Mouse (Mus musculus): Measurements from ENCODE around the gene Nubp2. TPM values are rescaled to one million over a fixed set of nuclear protein-coding genes. Genes with fewer than 3 reads are reported as not detected.

Nubp2 gene
- total and polyA plus RNA-seq, 3 experiments = 70.9 to 124 (median 89.1) TPM

GRCm38 (mm10) chr17:24847386-24847785 lies 38.8 kb downstream of the Nubp2 start:
- no peak overlapping the region for H3K9ac ChIP-seq (ENCODE audit: insufficient read depth, low read depth)
- peaks cover 0 to 5% of the 10 kb centered on the region in 2 experiments for H3K36me3 ChIP-seq (replicated peaks in 1 of 2; ENCODE audit: control insufficient read depth in 1 of 2, insufficient read depth in 1 of 2, low read length in 1 of 2)
- H3K79me2 ChIP-seq (replicated peaks; ENCODE audit: control insufficient read depth, extremely low read depth, insufficient read depth, poor library complexity, severe bottlenecking) = no peaks in the 10 kb centered on the region
- dilution Hi-C loops (cut with MboI; ENCODE audit: extremely low pct_ligation_motif_present, extremely low pct_unique_long_range_greater_than_20kb, low sequenced_read_pairs) = no loop called here
- DNase-seq (ENCODE audit: extremely low read depth) = no peak
- TF ChIP-seq USF2 (conservative IDR thresholded peaks at IDR 0.05; ENCODE audit: low read depth, low read length) = no peak
- no peak for TF ChIP-seq IRF4 (IDR thresholded peaks at IDR 0.05; ENCODE audit: low read depth, low read length)
- TF ChIP-seq ZC3H11A (IDR thresholded peaks at IDR 0.05; ENCODE audit: low read depth, low read length) = no peak
- TF ChIP-seq ZNF384 (IDR thresholded peaks at IDR 0.05; ENCODE audit: low read depth, low read length) = no peak
- no peak for TF ChIP-seq RCOR1 (conservative IDR thresholded peaks at IDR 0.05; ENCODE audit: low read depth, low read length)
- no peak for TF ChIP-seq JUN (IDR thresholded peaks at IDR 0.05; ENCODE audit: insufficient read depth, low read depth, low read length)
- TF ChIP-seq NELFE (IDR thresholded peaks at IDR 0.05; ENCODE audit: low read depth, low read length) = no peak
- no peak for TF ChIP-seq ZMIZ1 (IDR thresholded peaks at IDR 0.05; ENCODE audit: low read depth, low read length)
- no peak for TF ChIP-seq CHD1 (IDR thresholded peaks at IDR 0.05; ENCODE audit: low read depth, low read length)
- TF ChIP-seq CHD2 (IDR thresholded peaks at IDR 0.05; ENCODE audit: low read length) = no peak
- no peak for TF ChIP-seq BHLHE40 (IDR thresholded peaks at IDR 0.05; ENCODE audit: low read depth, low read length)
- no peak for TF ChIP-seq RAD21 (IDR thresholded peaks at IDR 0.05; ENCODE audit: low read depth, low read length)
- no peak for TF ChIP-seq E2F4 (IDR thresholded peaks at IDR 0.05; ENCODE audit: insufficient replicate concordance, low read depth, low read length)
- TF ChIP-seq MAX (IDR thresholded peaks at IDR 0.05; ENCODE audit: low read length) = no peak
- TF ChIP-seq GABPA (IDR thresholded peaks at IDR 0.05; ENCODE audit: insufficient replicate concordance, low read depth, low read length) = no peak
- in situ Hi-C loops (cut with MboI; ENCODE audit: low pct_ligation_motif_present, low pct_unique_long_range_greater_than_20kb, low sequenced_read_pairs) = no loop called here
- no peaks in the 10 kb centered on the region for H3K9me3 ChIP-seq (replicated peaks; ENCODE audit: low read length)
- no peak overlapping the region for H3K4me3 ChIP-seq (replicated peaks in 1 of 3; ENCODE audit: low read depth in 2 of 3, low read length in 2 of 3, poor library complexity in 1 of 3)
- H3K4me2 ChIP-seq (ENCODE audit: insufficient read depth, low read depth, poor library complexity, severe bottlenecking) = no peak overlapping the region
- H3K4me1 ChIP-seq (ENCODE audit: control insufficient read depth in 1 of 2, insufficient read depth in 2 of 2) = peaks cover 0 to 25% of the 10 kb centered on the region in 2 experiments; a peak in 2 of 4 replicates
- peaks cover 10% of the 10 kb centered on the region for H3K27me3 ChIP-seq (replicated peaks)
- H3K27ac ChIP-seq (ENCODE audit: insufficient read depth, low read depth) = no peak overlapping the region

- in situ Hi-C loops (cut with MboI; ENCODE audit: low pct_ligation_motif_present, low pct_unique_long_range_greater_than_20kb, low sequenced_read_pairs) = no loop called here
These were observed 41.6 kb downstream of the Nubp2 start for GRCm38 (mm10) chr17:24844525-24844924.

More at GRCm38 (mm10) chr17:24844525-24844924, 41.6 kb downstream of the Nubp2 start:
- H3K4me2 ChIP-seq (ENCODE audit: insufficient read depth, low read depth, poor library complexity, severe bottlenecking) = no peak overlapping the region
- H3K4me1 ChIP-seq (ENCODE audit: control insufficient read depth in 1 of 2, insufficient read depth in 2 of 2) = peaks cover 0 to 15% of the 10 kb centered on the region in 2 experiments; a peak in 2 of 4 replicates
- no peak overlapping the region for H3K27ac ChIP-seq (ENCODE audit: insufficient read depth, low read depth)
- dilution Hi-C loops (cut with MboI; ENCODE audit: extremely low pct_ligation_motif_present, extremely low pct_unique_long_range_greater_than_20kb, low sequenced_read_pairs) = no loop called here
- peaks cover 0 to 5% of the 10 kb centered on the region in 2 experiments for H3K36me3 ChIP-seq (replicated peaks in 1 of 2; ENCODE audit: control insufficient read depth in 1 of 2, insufficient read depth in 1 of 2, low read length in 1 of 2)
- TF ChIP-seq MAX (IDR thresholded peaks at IDR 0.05; ENCODE audit: low read length) (no peak), RAD21 (IDR thresholded peaks at IDR 0.05; ENCODE audit: low read depth, low read length) (no peak), POLR2AphosphoS2 (IDR thresholded peaks at IDR 0.05; ENCODE audit: low read depth, low read length) (no peak), POLR2A (IDR thresholded peaks at IDR 0.05; ENCODE audit: low read depth, low read length) (no peak)
- no peak overlapping the region for H3K4me3 ChIP-seq (replicated peaks in 1 of 3; ENCODE audit: low read depth in 2 of 3, low read length in 2 of 3, poor library complexity in 1 of 3)
- H3K9ac ChIP-seq (ENCODE audit: insufficient read depth, low read depth) = no peak overlapping the region
- H3K27me3 ChIP-seq (replicated peaks) = peaks cover 8% of the 10 kb centered on the region
- no peaks in the 10 kb centered on the region for H3K9me3 ChIP-seq (replicated peaks; ENCODE audit: low read length)
- no peak for DNase-seq (ENCODE audit: extremely low read depth)
- H3K79me2 ChIP-seq (replicated peaks; ENCODE audit: control insufficient read depth, extremely low read depth, insufficient read depth, poor library complexity, severe bottlenecking) = no peaks in the 10 kb centered on the region
